Mouse (Mus musculus): ENCODE results near the gene Pcyox1.

- TF ChIP-seq POLR2A (IDR thresholded peaks at IDR 0.05; ENCODE audit: low read depth, low read length) (no peak), CTCF (IDR thresholded peaks at IDR 0.05; ENCODE audit: borderline replicate concordance, insufficient read depth, low read length) (no peak)
Measured at GRCm38 (mm10) chr6:86366125-86366852, 30.7 kb downstream of the Pcyox1 start.

All from embryonic fibroblast, embryonic 13.5 days (primary cell).